Mouse (Mus musculus): Measurements from ENCODE around the gene Dnajc16.

- TF ChIP-seq POLR2A (IDR thresholded peaks at IDR 0.05; ENCODE audit: insufficient read depth, low read depth, low read length) (no peak), CTCF (IDR thresholded peaks at IDR 0.05) (no peak)
These were observed 28.6 kb downstream of the Dnajc16 start for GRCm38 (mm10) chr4:141762102-141762598.

All from heart, adult 2 months (tissue).